Comparison of ENCODE assay signal across 19 mouse cellular contexts in genomic region chr13:16007748-16008147, GRCm38 (mm10).
"Had no signal": no experiment of that assay in that cellular context is flagged by ENCODE, and none has a peak within 500 bp of the region (broad histone marks: within the 10 kb centered on the region; RNA-seq: fewer than 3 reads in every experiment).

No protein-coding gene starts in this region.

- DNase-seq: lung, adult 18-20 months; lung, postnatal 14 days; lung, postnatal 36 days; retina, postnatal 1 day; right cerebral cortex, adult 18-20 months; right cerebral cortex, postnatal 25 days; right cerebral cortex, postnatal 4 days; spleen, adult 18-20 months; thymus, adult 18-20 months; thymus, postnatal 14 days; thymus, postnatal 36 days had no signal

- H3K36me3 ChIP-seq: lung, embryonic 15.5 days; midbrain, embryonic 13.5 days; midbrain, embryonic 15.5 days; neural tube, embryonic 13.5 days; neural tube, embryonic 15.5 days had no signal

- H3K27me3 ChIP-seq: lung, embryonic 15.5 days; midbrain, embryonic 15.5 days had no signal

- H3K4me3 ChIP-seq: lung, embryonic 15.5 days; megakaryocyte, embryonic 14.5 days; midbrain, embryonic 13.5 days; midbrain, embryonic 15.5 days; neural tube, embryonic 13.5 days; neural tube, embryonic 15.5 days had no signal

- H3K27ac ChIP-seq: lung, embryonic 15.5 days; macrophage; midbrain, embryonic 13.5 days; midbrain, embryonic 15.5 days; neural tube, embryonic 13.5 days; neural tube, embryonic 15.5 days had no signal

- H3K9me3 ChIP-seq: lung, embryonic 15.5 days; megakaryocyte, embryonic 14.5 days; midbrain, embryonic 13.5 days; midbrain, embryonic 15.5 days; neural tube, embryonic 13.5 days; neural tube, embryonic 15.5 days had no signal

- H3K4me2 ChIP-seq: lung, embryonic 15.5 days; midbrain, embryonic 11.5 days; midbrain, embryonic 13.5 days; midbrain, embryonic 15.5 days; neural tube, embryonic 13.5 days; neural tube, embryonic 15.5 days had no signal
